Mouse (Mus musculus) left cerebral cortex, postnatal 36 days (tissue): Measurements from ENCODE around the gene Wdr78. TPM values are rescaled to one million over a fixed set of nuclear protein-coding genes. Genes with fewer than 3 reads are reported as not detected.

ENCODE experiments used
- DNase-seq, 2 experiments: peaks; one replicate each; pipeline ENCODE4 v3.0.0; 2021 to 2022; ENCODE audit warnings: low spot score in 2 of 2, mixed read lengths in 1 of 2
- intact Hi-C: fragments of 180-260 bp; cut with DNase I; formaldehyde crosslinking; loops from one replicate; pipeline ENCODE4 v1.15.1; 2025
- total RNA-seq, 2 experiments: library from RNA; stranded (reverse); gene quantifications; 2 replicates each; pipeline ENCODE4 v1.2.3; 2021

The Wdr78 gene
- total RNA-seq, 2 experiments from 2014 or later = 10.6 to 17.4 TPM

GRCm38 (mm10) chr4:102990595-102991340, 123.6 kb downstream of the Wdr78 start:
- intact Hi-C loops = no loop called here
- DNase-seq = no peak

- intact Hi-C loops = no loop called here
- DNase-seq = no peak
Observed at GRCm38 (mm10) chr4:102990016-102990415, 124.3 kb downstream of the Wdr78 start.

- DNase-seq = no peak
- intact Hi-C loops = loop anchor here (5.0 to 10.0 kb wide), 2 partner anchors 125 to 353 kb away; partner anchors contain the start of genes Mier1 and Wdr78
Observed at GRCm38 (mm10) chr4:102989391-102989790, 125.0 kb downstream of the Wdr78 start.

GRCm38 (mm10) chr4:102988526-102988925, 125.8 kb downstream of the Wdr78 start:
- DNase-seq = no peak
- intact Hi-C loops = loop anchor here (5.0 to 10.0 kb wide), 2 partner anchors 126 to 354 kb away; partner anchors contain the start of genes Mier1 and Wdr78

Other genes starting within 250 kb of the Wdr78 start
- gene Tctex1d1, start 135.9 kb downstream of the Wdr78 start, total RNA-seq = under 1 TPM; 0.50 to 0.59 TPM
- gene Insl5, start 87.7 kb downstream of the Wdr78 start, total RNA-seq = 1 to 10 TPM in 1 of 2 experiments, not detected in 1; 1.2 TPM
- gene Mier1, start 165 bp downstream of the Wdr78 start, total RNA-seq = 10 to 100 TPM; 41.1 to 43.6 TPM
- 10 to 100 TPM; 10.2 to 15.3 TPM for gene Slc35d1, start 100.6 kb upstream of the Wdr78 start, total RNA-seq
- gene 4921539E11Rik, start 176.3 kb upstream of the Wdr78 start, total RNA-seq = not detected
- 1 to 10 TPM; 7.1 to 7.2 TPM for gene Oma1, start 199.3 kb upstream of the Wdr78 start, total RNA-seq